Mouse (Mus musculus) heart, embryonic 14.5 days (tissue): ENCODE results near the gene Fbxo7. TPM values are rescaled to one million over a fixed set of nuclear protein-coding genes. Genes with fewer than 3 reads are reported as not detected.

Source experiments
- ATAC-seq: fragments of 200-750 bp; cut with Nextera tagmentation; 2 replicates; pipeline ENCODE4 v1.8.0; 2017; ENCODE audit warnings: low read depth, moderate TSS enrichment; ENCODE audit not compliant: insufficient number of reproducible peaks, insufficient read depth, low FRiP score
- H3K27ac ChIP-seq, 2 experiments: fragments of 200-500 bp in 1 of 2; fragments of 300-500 bp in 1 of 2; sonication (generic) in 1 of 2; replicated peaks in 1 of 2; 2 replicates each; pipeline ENCODE4 v1.5.1; 2012 to 2014; ENCODE audit warnings: low read depth in 2 of 2, low read length in 2 of 2, control low read depth in 1 of 2, mild to moderate bottlenecking in 1 of 2, mixed read lengths in 1 of 2; ENCODE audit not compliant: control insufficient read depth in 1 of 2, insufficient read depth in 1 of 2
- H3K27me3 ChIP-seq: fragments of 300-500 bp; sonication (generic); 2 replicates; pipeline ENCODE4 v1.6.1; 2014; ENCODE audit warnings: mild to moderate bottlenecking, low read length, control low read depth; ENCODE audit not compliant: control insufficient read depth, insufficient read depth
- H3K36me3 ChIP-seq: fragments of 300-500 bp; sonication (generic); 2 replicates; pipeline ENCODE4 v1.6.1; 2014; ENCODE audit warnings: mild to moderate bottlenecking, control low read depth, low read length, mixed read lengths; ENCODE audit not compliant: control insufficient read depth, insufficient read depth
- H3K4me1 ChIP-seq, 2 experiments: fragments of 200-500 bp in 1 of 2; fragments of 300-500 bp in 1 of 2; sonication (generic) in 1 of 2; 2 replicates each; pipeline ENCODE4 v1.6.1; 2012 to 2014; ENCODE audit warnings: low read length in 2 of 2, control low read depth in 1 of 2, mixed read lengths in 1 of 2; ENCODE audit not compliant: control insufficient read depth in 2 of 2, insufficient read depth in 2 of 2
- H3K4me2 ChIP-seq: fragments of 300-500 bp; sonication (generic); 2 replicates; pipeline ENCODE4 v1.6.1; 2014; ENCODE audit warnings: mild to moderate bottlenecking, low read length
- H3K4me3 ChIP-seq, 2 experiments: fragments of 200-500 bp in 1 of 2; fragments of 300-500 bp in 1 of 2; sonication (generic) in 1 of 2; 2 replicates each; pipeline ENCODE4 v1.5.1; 2012 to 2014; ENCODE audit warnings: low read length in 2 of 2, mild to moderate bottlenecking in 2 of 2, control low read depth in 1 of 2, low read depth in 1 of 2, moderate library complexity in 1 of 2; ENCODE audit not compliant: control insufficient read depth in 1 of 2, insufficient read depth in 1 of 2
- H3K9ac ChIP-seq: fragments of 300-500 bp; sonication (generic); 2 replicates; pipeline ENCODE4 v1.6.1; 2014; ENCODE audit warnings: mild to moderate bottlenecking, low read length
- H3K9me3 ChIP-seq: fragments of 300-500 bp; sonication (generic); 2 replicates; pipeline ENCODE4 v1.6.1; 2016; ENCODE audit warnings: low read length, control low read depth; ENCODE audit not compliant: control insufficient read depth
- WGBS: fragments of 180-500 bp; shearing (Covaris S2); extraction: QIAGEN DNeasy Blood & Tissue Kit; methylation state at CpG from one replicate; pipeline ENCODE4 v1.1.7; 2014; 5-methylcytosine and 5-hydroxymethylcytosine counted together
- polyA plus RNA-seq: library from polyadenylated mRNA; unstranded; fragments of >200 nt; fragmentation: Nextera tagmentation; extraction: Ambion mirVana; gene quantifications from 2 replicates; pipeline ENCODE4 v1.2.1, GENCODE M21; 2014

Gene Fbxo7
- polyA plus RNA-seq, 1 experiment from 2014 or later, result 20.1 TPM

DNA sequence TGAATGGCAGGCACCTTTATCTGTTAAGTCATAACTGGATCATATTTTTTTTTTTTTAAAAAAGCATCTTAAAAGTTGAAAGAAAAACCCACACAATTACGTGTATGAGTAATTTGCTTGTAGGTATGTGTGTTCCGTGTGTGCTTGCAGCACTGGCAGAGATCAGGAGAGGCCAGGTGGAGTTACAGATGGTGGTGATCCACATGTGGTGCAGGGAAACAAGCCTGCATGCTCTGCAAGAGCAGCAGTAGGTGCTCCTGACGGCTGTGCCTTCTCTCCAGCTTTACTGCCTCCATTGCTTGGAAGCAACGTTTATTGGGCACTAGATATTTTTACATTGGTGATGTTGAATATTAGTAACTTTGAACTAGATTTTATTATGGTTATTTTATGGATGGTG is 21.9 kb downstream of the Fbxo7 start:
- 86% methylated on average over 4 of the region's 4 CpGs for WGBS
- Histone ChIP-seq H3K27ac (no peak overlapping the region), H3K36me3 (peaks cover 48% of the 10 kb centered on the region), H3K9ac (no peak overlapping the region), H3K4me1 (no peaks in the 10 kb centered on the region), H3K9me3 (no peaks in the 10 kb centered on the region), H3K4me2 (no peak overlapping the region), H3K4me3 (no peak overlapping the region), H3K27me3 (no peaks in the 10 kb centered on the region)
- no peak for ATAC-seq

DNA sequence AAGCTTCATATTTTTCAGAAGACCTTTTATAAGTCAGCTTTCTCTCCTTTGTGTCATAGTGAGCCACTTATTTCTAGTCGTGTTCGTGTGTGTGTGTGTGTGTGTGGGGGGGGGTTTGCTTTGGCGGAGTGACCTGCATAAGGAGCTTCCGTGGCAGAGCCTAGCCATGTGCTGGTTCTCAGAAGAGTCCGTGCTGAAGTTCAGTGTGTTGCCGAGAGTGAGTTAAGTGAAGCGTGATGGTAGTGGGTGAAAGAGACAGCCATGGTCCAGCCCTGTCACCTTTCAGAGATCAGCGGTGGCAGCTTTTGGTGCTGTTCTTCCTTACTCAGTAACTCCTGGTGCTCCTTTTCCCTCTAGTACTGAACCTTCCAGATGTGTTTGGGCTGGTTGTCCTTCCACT is 22.3 kb downstream of the Fbxo7 start:
- Histone ChIP-seq H3K36me3 (peaks cover 48% of the 10 kb centered on the region), H3K27me3 (no peaks in the 10 kb centered on the region), H3K9me3 (no peaks in the 10 kb centered on the region), H3K4me3 (no peak overlapping the region), H3K4me1 (no peaks in the 10 kb centered on the region), H3K27ac (no peak overlapping the region), H3K9ac (no peak overlapping the region), H3K4me2 (no peak overlapping the region)
- ATAC-seq, result no peak
- WGBS, result 92% methylated on average over 8 of the region's 8 CpGs

DNA sequence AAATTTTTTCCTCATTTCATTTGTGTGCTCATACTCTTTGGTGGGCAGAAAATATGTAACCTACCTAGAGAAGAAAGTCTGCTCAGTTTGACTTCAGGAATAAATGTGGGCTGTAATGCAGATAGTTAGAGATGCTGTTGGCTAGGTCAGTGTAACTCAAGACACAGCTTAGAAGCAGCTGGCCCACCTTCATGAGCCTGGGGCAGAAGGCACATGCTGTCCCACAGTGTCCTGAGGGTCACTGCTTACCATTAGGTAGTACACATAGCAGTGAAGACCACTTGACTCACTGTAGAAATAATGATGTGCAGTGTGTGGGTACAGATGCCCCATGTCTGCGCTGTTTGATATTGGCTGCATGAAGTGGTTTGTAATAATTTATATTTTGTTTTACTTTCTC is 24.6 kb downstream of the Fbxo7 start:
- no peak for ATAC-seq
- Histone ChIP-seq H3K4me1 (no peaks in the 10 kb centered on the region), H3K36me3 (peaks cover 48% of the 10 kb centered on the region), H3K4me3 (no peak overlapping the region), H3K9me3 (no peaks in the 10 kb centered on the region), H3K4me2 (no peak overlapping the region), H3K9ac (no peak overlapping the region), H3K27ac (no peak overlapping the region), H3K27me3 (no peaks in the 10 kb centered on the region)
- WGBS, result 92% methylated on average over 1 of the region's 1 CpGs

DNA sequence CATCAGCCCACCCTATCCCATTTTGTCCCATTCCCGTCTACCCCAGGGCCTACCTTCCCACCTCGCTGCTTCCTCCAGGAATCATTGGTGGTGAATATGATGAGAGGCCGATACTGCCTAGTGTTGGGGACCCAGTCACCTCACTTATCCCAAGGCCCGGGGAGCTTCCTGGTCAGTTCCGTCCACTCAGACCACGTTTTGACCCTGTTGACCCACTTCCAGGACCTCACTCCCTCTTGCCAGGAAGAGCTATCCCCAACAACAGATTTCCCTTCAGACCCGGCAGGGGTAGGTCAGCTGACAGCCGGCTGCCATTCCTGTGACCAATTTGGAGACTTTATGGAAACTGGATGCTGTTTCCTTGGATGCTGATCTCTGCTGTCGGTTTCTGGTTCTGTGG is 26.0 kb downstream of the Fbxo7 start:
- Histone ChIP-seq H3K9me3 (no peaks in the 10 kb centered on the region), H3K27ac (no peak overlapping the region), H3K36me3 (peaks cover 48% of the 10 kb centered on the region), H3K9ac (no peak overlapping the region), H3K27me3 (no peaks in the 10 kb centered on the region), H3K4me1 (no peaks in the 10 kb centered on the region), H3K4me2 (no peak overlapping the region), H3K4me3 (no peak overlapping the region)
- WGBS, result 83% methylated on average over 9 of the region's 9 CpGs
- ATAC-seq, result no peak

DNA sequence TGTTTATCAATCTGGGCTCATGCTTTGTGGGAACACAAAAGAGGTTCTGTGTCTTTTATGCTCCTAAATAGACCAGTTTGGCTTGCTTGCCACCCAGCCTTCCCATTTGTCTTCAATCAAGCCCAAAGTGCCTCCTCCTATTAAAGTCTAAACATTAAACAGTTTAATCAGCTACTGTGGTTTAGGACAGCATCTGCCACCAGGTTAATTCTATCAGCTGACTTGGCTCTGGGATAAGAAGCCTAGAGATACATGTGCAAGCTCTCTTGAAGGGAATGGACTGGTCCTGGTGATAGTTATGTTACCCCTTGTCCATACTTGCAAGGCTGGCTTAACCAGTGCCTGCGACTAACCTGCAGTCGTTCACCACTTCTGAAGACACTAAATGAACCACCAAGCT is 28.8 kb downstream of the Fbxo7 start:
- peaks cover 24% of the 10 kb centered on the region for H3K36me3 ChIP-seq
- H3K27ac ChIP-seq, result no peak overlapping the region
- H3K27me3 ChIP-seq, result no peaks in the 10 kb centered on the region
- WGBS, result 94% methylated on average over 2 of the region's 2 CpGs
- no peaks in the 10 kb centered on the region; a peak in 1 of 4 replicates for H3K4me1 ChIP-seq
- H3K9ac ChIP-seq, result no peak overlapping the region
- no peaks in the 10 kb centered on the region for H3K9me3 ChIP-seq
- H3K4me3 ChIP-seq, result no peak overlapping the region
- no peak for ATAC-seq
- H3K4me2 ChIP-seq, result no peak overlapping the region

DNA sequence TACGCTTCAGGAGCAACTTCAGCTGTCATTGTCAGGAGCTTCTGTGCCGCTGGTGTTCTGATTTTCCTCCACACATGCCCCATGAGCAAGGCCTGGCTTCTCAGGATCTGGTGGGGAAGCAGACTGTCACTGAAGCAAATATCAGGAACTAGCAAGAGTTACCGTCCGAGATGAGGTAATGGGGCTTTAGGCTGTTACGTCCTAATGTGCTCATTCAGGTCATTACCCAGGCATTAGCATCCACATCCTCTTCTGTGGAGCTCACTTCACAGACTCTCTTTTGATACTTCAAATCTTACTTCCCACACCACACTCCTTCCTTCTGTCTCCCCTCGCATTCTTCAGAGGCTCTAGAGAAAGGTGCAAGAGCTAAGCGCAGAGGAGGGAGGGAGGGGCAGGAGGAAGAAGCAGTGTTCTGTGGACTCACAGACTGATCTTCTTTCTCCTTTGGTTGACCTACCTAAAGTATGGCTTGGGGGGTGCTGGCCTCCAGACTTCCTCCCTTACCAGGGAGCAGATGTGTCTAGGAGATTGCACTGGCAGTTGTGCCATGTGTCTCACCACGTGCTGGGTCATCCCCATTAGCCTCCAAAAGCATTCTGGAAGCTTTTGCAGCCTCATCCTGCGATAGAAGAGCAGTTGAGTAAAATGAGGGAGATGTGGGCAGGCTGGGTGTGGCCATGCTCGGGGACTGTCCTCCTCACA is 31.2 kb downstream of the Fbxo7 start:
- H3K4me3 ChIP-seq, result no peak overlapping the region
- no peak overlapping the region for H3K4me2 ChIP-seq
- H3K9ac ChIP-seq, result no peak overlapping the region
- H3K36me3 ChIP-seq, result peaks cover 5% of the 10 kb centered on the region
- H3K27me3 ChIP-seq, result no peaks in the 10 kb centered on the region
- 69% methylated on average over 10 of the region's 10 CpGs for WGBS
- no peak overlapping the region for H3K27ac ChIP-seq
- H3K4me1 ChIP-seq, result no peaks in the 10 kb centered on the region; a peak in 1 of 4 replicates
- H3K9me3 ChIP-seq, result no peaks in the 10 kb centered on the region
- no peak for ATAC-seq

DNA sequence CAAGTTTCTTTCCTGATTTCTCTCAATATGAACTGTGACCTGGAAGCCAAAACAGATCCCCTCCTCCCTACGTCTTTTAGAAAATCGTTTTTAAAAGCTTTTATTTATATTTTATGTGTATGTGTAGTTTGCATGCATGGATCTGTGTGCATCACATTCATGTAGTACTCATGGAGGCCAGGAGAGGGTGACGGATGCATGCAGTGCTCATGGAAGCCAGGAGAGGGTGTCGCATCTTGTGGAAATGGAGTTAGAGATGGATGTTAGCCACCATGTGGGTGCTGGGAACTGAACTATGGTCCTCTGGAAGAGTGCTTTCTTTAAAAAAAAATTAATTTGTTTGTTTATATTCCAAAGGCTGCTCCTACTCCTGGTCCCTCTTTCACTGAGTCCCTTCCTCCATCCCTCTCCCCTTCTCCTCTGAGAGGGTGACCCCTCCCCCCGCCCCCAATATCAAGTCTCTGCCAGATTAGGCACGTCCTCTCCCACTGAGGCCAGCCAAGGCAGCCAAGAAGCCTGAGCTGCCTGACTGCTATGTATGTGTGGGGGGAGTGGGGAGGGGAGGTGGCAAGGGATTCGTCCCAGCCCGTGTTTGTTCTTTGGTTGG is 34.6 kb downstream of the Fbxo7 start:
- Histone ChIP-seq H3K4me2 (no peak overlapping the region), H3K36me3 (no peaks in the 10 kb centered on the region), H3K9me3 (peaks cover 4% of the 10 kb centered on the region; the same call in 1 of the 2 replicates), H3K27ac (no peak overlapping the region), H3K4me3 (no peak overlapping the region), H3K9ac (no peak overlapping the region), H3K4me1 (no peaks in the 10 kb centered on the region; a peak in 1 of 4 replicates), H3K27me3 (no peaks in the 10 kb centered on the region)
- 69% methylated on average over 8 of the region's 8 CpGs for WGBS
- ATAC-seq, result no peak

DNA sequence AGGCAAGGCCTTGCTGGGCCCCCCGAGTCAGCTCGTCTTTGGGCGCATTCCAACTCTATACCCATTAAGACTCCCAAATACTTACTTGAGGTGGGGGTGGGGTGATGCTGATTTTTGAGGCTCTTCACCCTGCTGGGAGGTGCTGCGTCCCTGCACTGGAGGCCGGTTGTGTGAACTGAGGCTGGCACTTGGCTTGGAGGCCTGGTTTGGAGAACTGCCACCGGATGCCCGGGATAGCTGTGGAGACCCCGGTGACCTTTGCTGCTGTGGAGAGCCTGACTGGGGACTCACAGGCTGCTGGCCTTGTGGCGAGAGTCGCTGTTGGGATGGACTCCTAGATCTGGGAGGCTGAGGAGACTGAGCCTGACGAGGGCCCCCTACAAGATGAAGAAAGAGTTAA is 35.5 kb downstream of the Fbxo7 start:
- Histone ChIP-seq H3K36me3 (no peaks in the 10 kb centered on the region), H3K9me3 (peaks cover 9% of the 10 kb centered on the region; the same call in 1 of the 2 replicates), H3K4me2 (no peak overlapping the region), H3K27ac (no peak overlapping the region), H3K4me3 (no peak overlapping the region), H3K9ac (no peak overlapping the region), H3K27me3 (no peaks in the 10 kb centered on the region), H3K4me1 (no peaks in the 10 kb centered on the region; a peak in 1 of 4 replicates)
- ATAC-seq, result no peak
- 82% methylated on average over 11 of the region's 11 CpGs for WGBS
